Mouse (Mus musculus): ENCODE results near the gene Pdzrn4. TPM values are rescaled to one million over a fixed set of nuclear protein-coding genes. Genes with fewer than 3 reads are reported as not detected.

Pdzrn4 gene
- total RNA-seq, 2 experiments from 2014 or later, result not detected

- ATAC-seq (replicated peaks; ENCODE audit: low FRiP score, low TSS enrichment, poor library complexity, severe bottlenecking), result no peak
Observed at GRCm38 (mm10) chr15:92491376-92491775, 94.7 kb downstream of the Pdzrn4 start.

- no peak for ATAC-seq (replicated peaks; ENCODE audit: low FRiP score, low TSS enrichment, poor library complexity, severe bottlenecking)
Observed at GRCm38 (mm10) chr15:92495465-92496174, 98.9 kb downstream of the Pdzrn4 start.

GRCm38 (mm10) chr15:92500276-92500838, 103.7 kb downstream of the Pdzrn4 start:
- no peak for ATAC-seq (replicated peaks; ENCODE audit: low FRiP score, low TSS enrichment, poor library complexity, severe bottlenecking)

- no peak for ATAC-seq (replicated peaks; ENCODE audit: low FRiP score, low TSS enrichment, poor library complexity, severe bottlenecking)
Observed at GRCm38 (mm10) chr15:92502797-92503196, 106.1 kb downstream of the Pdzrn4 start.

GRCm38 (mm10) chr15:92509372-92509771, 112.7 kb downstream of the Pdzrn4 start:
- no peak for ATAC-seq (replicated peaks; ENCODE audit: low FRiP score, low TSS enrichment, poor library complexity, severe bottlenecking)

- no peak for ATAC-seq (replicated peaks; ENCODE audit: low FRiP score, low TSS enrichment, poor library complexity, severe bottlenecking)
Observed at GRCm38 (mm10) chr15:92515651-92516050, 119.0 kb downstream of the Pdzrn4 start.

- ATAC-seq (replicated peaks; ENCODE audit: low FRiP score, low TSS enrichment, poor library complexity, severe bottlenecking), result no peak
Observed at GRCm38 (mm10) chr15:92520677-92521225, 124.1 kb downstream of the Pdzrn4 start.

- no peak for ATAC-seq (replicated peaks; ENCODE audit: low FRiP score, low TSS enrichment, poor library complexity, severe bottlenecking)
Observed at GRCm38 (mm10) chr15:92521686-92522085, 125.0 kb downstream of the Pdzrn4 start.

GRCm38 (mm10) chr15:92524917-92525316, 128.2 kb downstream of the Pdzrn4 start:
- no peak for ATAC-seq (replicated peaks; ENCODE audit: low FRiP score, low TSS enrichment, poor library complexity, severe bottlenecking)

GRCm38 (mm10) chr15:92525416-92525815, 128.7 kb downstream of the Pdzrn4 start:
- ATAC-seq (replicated peaks; ENCODE audit: low FRiP score, low TSS enrichment, poor library complexity, severe bottlenecking), result no peak

GRCm38 (mm10) chr15:92526731-92527130, 130.1 kb downstream of the Pdzrn4 start:
- ATAC-seq (replicated peaks; ENCODE audit: low FRiP score, low TSS enrichment, poor library complexity, severe bottlenecking), result no peak

GRCm38 (mm10) chr15:92543252-92543651, 146.6 kb downstream of the Pdzrn4 start:
- no peak for ATAC-seq (replicated peaks; ENCODE audit: low FRiP score, low TSS enrichment, poor library complexity, severe bottlenecking)

GRCm38 (mm10) chr15:92547294-92547911, 150.7 kb downstream of the Pdzrn4 start:
- ATAC-seq (replicated peaks; ENCODE audit: low FRiP score, low TSS enrichment, poor library complexity, severe bottlenecking), result no peak

- ATAC-seq (replicated peaks; ENCODE audit: low FRiP score, low TSS enrichment, poor library complexity, severe bottlenecking), result no peak
Observed at GRCm38 (mm10) chr15:92555012-92555574, 158.4 kb downstream of the Pdzrn4 start.

- no peak for ATAC-seq (replicated peaks; ENCODE audit: low FRiP score, low TSS enrichment, poor library complexity, severe bottlenecking)
Observed at GRCm38 (mm10) chr15:92555716-92556115, 159.0 kb downstream of the Pdzrn4 start.

- no peak for ATAC-seq (replicated peaks; ENCODE audit: low FRiP score, low TSS enrichment, poor library complexity, severe bottlenecking)
Observed at GRCm38 (mm10) chr15:92558592-92558991, 161.9 kb downstream of the Pdzrn4 start.

- no peak for ATAC-seq (replicated peaks; ENCODE audit: low FRiP score, low TSS enrichment, poor library complexity, severe bottlenecking)
Observed at GRCm38 (mm10) chr15:92562149-92562548, 165.5 kb downstream of the Pdzrn4 start.

GRCm38 (mm10) chr15:92563576-92563975, 166.9 kb downstream of the Pdzrn4 start:
- ATAC-seq (replicated peaks; ENCODE audit: low FRiP score, low TSS enrichment, poor library complexity, severe bottlenecking), result no peak

GRCm38 (mm10) chr15:92570526-92571243, 174.0 kb downstream of the Pdzrn4 start:
- no peak for ATAC-seq (replicated peaks; ENCODE audit: low FRiP score, low TSS enrichment, poor library complexity, severe bottlenecking)

GRCm38 (mm10) chr15:92571244-92571539, 174.5 kb downstream of the Pdzrn4 start:
- no peak for ATAC-seq (replicated peaks; ENCODE audit: low FRiP score, low TSS enrichment, poor library complexity, severe bottlenecking)

Measured in megakaryocyte-erythroid progenitor cell, adult 5-6 weeks (primary cell).